Mouse (Mus musculus) cortical plate, adult 2 months (tissue): ENCODE results near the gene Tomm40.
A peak's percentile ranks its signal among the peaks of the same experiment; 100 is the strongest.

ENCODE experiments used
- CTCF ChIP-seq: fragments of 200-500 bp; IDR thresholded peaks from 2 replicates; pipeline ENCODE4 v1.5.1; 2011; ENCODE audit warnings: mild to moderate bottlenecking, control low read depth, low read length; ENCODE audit not compliant: insufficient read depth; ENCODE audit errors: extremely low read depth
- POLR2A ChIP-seq: fragments of 200-500 bp; IDR thresholded peaks from 2 replicates; pipeline ENCODE4 v1.6.1; 2011; ENCODE audit warnings: mild to moderate bottlenecking, low read length, control low read depth; ENCODE audit not compliant: insufficient read depth; ENCODE audit errors: extremely low read depth

DNA sequence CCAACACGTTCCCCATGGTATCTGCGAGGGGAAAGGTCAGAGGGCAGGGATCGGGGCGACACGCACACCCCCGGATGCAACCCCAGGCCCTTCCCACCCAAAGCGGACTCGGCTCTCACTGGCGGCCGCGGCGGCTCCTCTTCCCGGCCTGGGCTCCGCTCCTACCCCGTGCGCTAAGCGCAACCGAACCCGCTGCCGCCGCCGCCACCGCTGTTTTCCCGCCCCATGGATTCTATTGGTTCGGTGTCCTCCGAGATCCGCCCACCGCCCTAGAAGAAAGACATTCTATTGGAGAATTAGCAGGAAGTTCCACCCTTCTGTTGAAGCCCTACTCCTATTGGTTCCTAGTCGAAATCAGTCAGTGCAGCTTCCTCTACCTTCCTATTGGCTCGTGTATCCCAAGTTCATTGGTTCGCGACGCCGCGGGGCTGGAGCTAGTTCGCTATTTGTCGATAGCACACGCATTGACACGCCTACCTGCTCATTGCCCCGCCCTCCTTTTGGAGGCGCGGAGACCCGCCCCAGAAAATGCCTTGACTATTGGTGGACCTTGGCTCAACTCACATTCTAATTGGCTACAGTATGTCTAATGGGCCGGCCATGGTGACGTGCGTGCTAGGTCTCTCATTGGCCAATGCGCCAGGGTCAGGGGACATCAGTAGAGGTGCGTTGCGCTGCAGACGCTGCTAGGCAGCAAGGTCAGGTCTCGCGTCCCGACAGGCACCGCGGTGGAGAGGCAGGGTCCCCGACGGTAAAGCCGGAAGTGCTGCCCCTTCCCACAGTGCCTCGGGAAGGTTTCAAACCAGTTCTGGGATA is at the start of gene Tomm40:
- TF ChIP-seq CTCF (no peak), POLR2A (peak; percentile 39; the same call in 1 of the 2 replicates)
